Mouse (Mus musculus) liver, embryonic 14.5 days (tissue): ENCODE measurements around the gene Dhx38. TPM values are rescaled to one million over a fixed set of nuclear protein-coding genes. Genes with fewer than 3 reads are reported as not detected.
A peak's percentile ranks its signal among the peaks of the same experiment; 100 is the strongest.

Experiments
- ATAC-seq: fragments of 200-750 bp; cut with Nextera tagmentation; 2 replicates; pipeline ENCODE4 v1.8.0; 2017; ENCODE audit warnings: moderate number of reproducible peaks, mild to moderate bottlenecking, moderate library complexity; ENCODE audit not compliant: insufficient read depth
- DNase-seq, 3 experiments: peaks; one replicate each; pipeline ENCODE4 v3.0.0-alpha.2; 2012 to 2013; ENCODE audit warnings: low read depth in 3 of 3, low spot score in 3 of 3
- H3K27ac ChIP-seq: fragments of 300-500 bp; sonication (generic); 2 replicates; pipeline ENCODE4 v1.5.1; 2014; ENCODE audit warnings: moderate library complexity, mild to moderate bottlenecking, control low read depth, inconsistent platforms
- H3K27me3 ChIP-seq: fragments of 300-500 bp; sonication (generic); 2 replicates; pipeline ENCODE4 v1.6.1; 2014; ENCODE audit warnings: mild to moderate bottlenecking, low read length, moderate library complexity; ENCODE audit not compliant: control insufficient read depth, insufficient read depth
- H3K36me3 ChIP-seq: fragments of 300-500 bp; sonication (generic); replicated peaks from 2 replicates; pipeline ENCODE4 v1.6.1; 2014; ENCODE audit warnings: low read depth; ENCODE audit not compliant: control insufficient read depth, insufficient read depth
- H3K4me1 ChIP-seq, 2 experiments: fragments of 200-500 bp in 1 of 2; fragments of 300-500 bp in 1 of 2; sonication (generic) in 1 of 2; replicated peaks; 2 replicates each; pipeline ENCODE4 v1.6.1; 2012 to 2014; ENCODE audit warnings: antibody characterized with exemption in 1 of 2, inconsistent platforms in 1 of 2, low read length in 1 of 2; ENCODE audit not compliant: control insufficient read depth in 2 of 2, insufficient read depth in 2 of 2
- H3K4me2 ChIP-seq: fragments of 300-500 bp; sonication (generic); 2 replicates; pipeline ENCODE4 v1.6.1; 2014; ENCODE audit warnings: low read depth, mild to moderate bottlenecking, control low read depth, moderate library complexity
- H3K4me3 ChIP-seq, 2 experiments: fragments of 200-500 bp in 1 of 2; fragments of 300-500 bp in 1 of 2; sonication (generic) in 1 of 2; 2 replicates each; pipeline ENCODE4 v1.5.1; 2012 to 2014; ENCODE audit warnings: low read depth in 2 of 2, low read length in 2 of 2, mild to moderate bottlenecking in 2 of 2, control low read depth in 1 of 2, inconsistent platforms in 1 of 2, moderate library complexity in 1 of 2; ENCODE audit not compliant: insufficient read depth in 1 of 2
- H3K9ac ChIP-seq: fragments of 300-500 bp; sonication (generic); replicated peaks from 2 replicates; pipeline ENCODE4 v1.6.1; 2014; ENCODE audit warnings: mild to moderate bottlenecking, control low read depth, moderate library complexity
- H3K9me3 ChIP-seq: fragments of 300-500 bp; sonication (generic); 2 replicates; pipeline ENCODE4 v1.6.1; 2016; ENCODE audit warnings: low read length, mixed read lengths; ENCODE audit not compliant: control insufficient read depth
- CTCF ChIP-seq: IDR thresholded peaks from 2 replicates; pipeline ENCODE4 v1.5.1; 2016; ENCODE audit warnings: antibody characterized with exemption, low read depth, control low read depth
- EP300 ChIP-seq: IDR thresholded peaks from 2 replicates; pipeline ENCODE4 v1.6.1; 2016; ENCODE audit warnings: antibody characterized with exemption, low read depth
- WGBS: fragments of 180-500 bp; shearing (Covaris S2); extraction: QIAGEN DNeasy Blood & Tissue Kit; methylation state at CpG from one replicate; pipeline ENCODE4 v1.1.7; 2014; ENCODE audit not compliant: insufficient replicate concordance; 5-methylcytosine and 5-hydroxymethylcytosine counted together
- polyA plus RNA-seq, 2 experiments: library from polyadenylated mRNA; depleted of rRNA in 1 of 2; stranded (reverse) in 1 of 2; unstranded in 1 of 2; fragments of >200 nt; fragmentation: Nextera tagmentation in 1 of 2; extraction: Ambion mirVana in 1 of 2; gene quantifications; 2 replicates each; pipeline versions ENCODE4 v1.2.1 to v1.2.3; 2012 to 2014

Gene Dhx38
- polyA plus RNA-seq (2012; rRNA removed): 7.9 and 8.6 TPM in 2 replicates
- 8.2 TPM in 2 replicates for polyA plus RNA-seq (2014; fragmentation: Nextera tagmentation; extraction: Ambion mirVana)

GRCm38 (mm10) chr8:109565498-109566333, at the start of gene Dhx38, which contains the start of gene Txnl4b:
TSS of gene Dhx38 (minus strand) at chr8:109565861.
TSS of gene Txnl4b (plus strand) at chr8:109565892.
- DNase-seq (peak; percentile 99), ATAC-seq (peak; percentile 99)
- WGBS: under 1% methylated on average over 52 of the region's 52 CpGs
- H3K27ac ChIP-seq: peak within 1 kb of the TSS; percentile 93
- H3K9me3 ChIP-seq: no peaks in the 10 kb centered on the region
- H3K4me3 ChIP-seq: peak within 1 kb of the TSS; percentile 96 to 98
- H3K4me1 ChIP-seq: peaks cover 16 to 17% of the 10 kb centered on the region in 2 experiments
- peak within 1 kb of the TSS; percentile 99 for H3K9ac ChIP-seq
- peak within 1 kb of the TSS; percentile 95 for H3K4me2 ChIP-seq
- peaks cover 16% of the 10 kb centered on the region for H3K36me3 ChIP-seq
- no peaks in the 10 kb centered on the region for H3K27me3 ChIP-seq
- TF ChIP-seq CTCF (no peak), EP300 (peak; percentile 50)

GRCm38 (mm10) chr8:109614243-109615210, 48.9 kb upstream of the Dhx38 start, which contains the start of gene Pkd1l3:
TSS of gene Pkd1l3 (plus strand) at chr8:109614517.
- peak within 1 kb of the TSS; percentile 50 for H3K9ac ChIP-seq

GRCm38 (mm10) chr8:109609153-109609502, 43.5 kb upstream of the Dhx38 start:
- peak overlapping the region; percentile 84 for H3K9ac ChIP-seq
- H3K4me2 ChIP-seq: peak overlapping the region; percentile 97
- TF ChIP-seq CTCF: no peak
- TF ChIP-seq EP300: no peak
- 14% methylated on average over 5 of the region's 5 CpGs for WGBS
- DNase-seq (no peak), ATAC-seq (no peak)
- H3K4me3 ChIP-seq: peak overlapping the region; percentile 65 to 71
- no peaks in the 10 kb centered on the region for H3K9me3 ChIP-seq
- peaks cover 14 to 16% of the 10 kb centered on the region in 2 experiments for H3K4me1 ChIP-seq
- H3K36me3 ChIP-seq: no peaks in the 10 kb centered on the region
- H3K27me3 ChIP-seq: no peaks in the 10 kb centered on the region
- peak overlapping the region; percentile 93 for H3K27ac ChIP-seq

More at GRCm38 (mm10) chr8:109614243-109615210, 48.9 kb upstream of the Dhx38 start, which contains the start of gene Pkd1l3:
- Histone ChIP-seq H3K9me3 (peaks cover 2% of the 10 kb centered on the region), H3K4me3 (peak within 1 kb of the TSS; percentile 53 to 76), H3K4me2 (peak within 1 kb of the TSS; percentile 78), H3K27ac (0 out of 2 replicates have a peak within 1 kb of the TSS, but pooled peaks have one; percentile 18), H3K36me3 (no peaks in the 10 kb centered on the region), H3K27me3 (no peaks in the 10 kb centered on the region), H3K4me1 (peaks cover 14 to 16% of the 10 kb centered on the region in 2 experiments)
- WGBS: 12% methylated on average over 27 of the region's 27 CpGs
- peak in 2 of 3 experiments; percentile 36 to 51 for DNase-seq
- TF ChIP-seq EP300 (peak; percentile 51; the same call in 1 of the 2 replicates), CTCF (no peak)
- ATAC-seq: peak; percentile 72; the same call in 1 of the 2 replicates

- no peaks in the 10 kb centered on the region for H3K9me3 ChIP-seq
- H3K27me3 ChIP-seq: no peaks in the 10 kb centered on the region
- H3K9ac ChIP-seq: peak within 1 kb of the TSS; percentile 84
- H3K27ac ChIP-seq: peak within 1 kb of the TSS; percentile 93
- under 1% methylated on average over 42 of the region's 42 CpGs for WGBS
- peak; percentile 98 for ATAC-seq
- DNase-seq: peak; percentile 92 to 94 (median 92)
- H3K36me3 ChIP-seq: no peaks in the 10 kb centered on the region
- H3K4me1 ChIP-seq: peaks cover 11 to 12% of the 10 kb centered on the region in 2 experiments
- peak within 1 kb of the TSS; percentile 97 for H3K4me2 ChIP-seq
- H3K4me3 ChIP-seq: peak within 1 kb of the TSS; percentile 65 to 71
- 0 out of 2 replicates have a peak, but pooled peaks have one; percentile 5 for TF ChIP-seq EP300
- TF ChIP-seq CTCF: peak; percentile 46; the same call in 1 of the 2 replicates
Measured at GRCm38 (mm10) chr8:109608271-109609152, 42.9 kb upstream of the Dhx38 start, which contains the start of gene Dhodh. TSS of gene Dhodh (minus strand) at chr8:109608673.
